Mouse (Mus musculus): ENCODE data around the gene Ssbp3.

Gene Ssbp3

GRCm38 (mm10) chr4:106934931-106935582 lies 24.6 kb downstream of the Ssbp3 start:
- DNase-seq (ENCODE audit: low read depth): no peak

GRCm38 (mm10) chr4:106935583-106935935 lies 25.1 kb downstream of the Ssbp3 start:
- DNase-seq (ENCODE audit: low read depth): no peak

GRCm38 (mm10) chr4:106936041-106936440 lies 25.5 kb downstream of the Ssbp3 start:
- no peak for DNase-seq (ENCODE audit: low read depth)

DNA sequence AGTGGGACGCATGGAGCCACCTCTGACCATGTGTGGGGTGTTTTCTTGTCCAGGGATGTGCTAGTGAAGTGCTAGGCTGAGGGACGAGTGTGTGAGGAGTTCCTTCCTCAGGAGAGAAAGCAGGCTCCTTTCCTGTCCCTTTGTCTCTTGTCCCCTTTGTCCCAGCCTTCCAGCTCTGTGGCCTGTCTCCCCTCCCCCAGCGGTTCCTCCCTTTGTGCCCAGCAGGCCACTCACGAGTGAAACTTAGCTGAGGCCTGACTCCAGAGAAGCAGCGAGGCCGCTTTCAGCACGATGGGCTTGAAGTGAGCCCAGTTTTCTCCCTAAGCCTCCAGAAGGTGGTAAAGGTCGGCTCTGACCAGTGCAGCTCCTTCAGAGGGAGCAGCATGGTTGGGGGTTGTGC lies 26.2 kb downstream of the Ssbp3 start:
- DNase-seq (ENCODE audit: low read depth): no peak

DNA sequence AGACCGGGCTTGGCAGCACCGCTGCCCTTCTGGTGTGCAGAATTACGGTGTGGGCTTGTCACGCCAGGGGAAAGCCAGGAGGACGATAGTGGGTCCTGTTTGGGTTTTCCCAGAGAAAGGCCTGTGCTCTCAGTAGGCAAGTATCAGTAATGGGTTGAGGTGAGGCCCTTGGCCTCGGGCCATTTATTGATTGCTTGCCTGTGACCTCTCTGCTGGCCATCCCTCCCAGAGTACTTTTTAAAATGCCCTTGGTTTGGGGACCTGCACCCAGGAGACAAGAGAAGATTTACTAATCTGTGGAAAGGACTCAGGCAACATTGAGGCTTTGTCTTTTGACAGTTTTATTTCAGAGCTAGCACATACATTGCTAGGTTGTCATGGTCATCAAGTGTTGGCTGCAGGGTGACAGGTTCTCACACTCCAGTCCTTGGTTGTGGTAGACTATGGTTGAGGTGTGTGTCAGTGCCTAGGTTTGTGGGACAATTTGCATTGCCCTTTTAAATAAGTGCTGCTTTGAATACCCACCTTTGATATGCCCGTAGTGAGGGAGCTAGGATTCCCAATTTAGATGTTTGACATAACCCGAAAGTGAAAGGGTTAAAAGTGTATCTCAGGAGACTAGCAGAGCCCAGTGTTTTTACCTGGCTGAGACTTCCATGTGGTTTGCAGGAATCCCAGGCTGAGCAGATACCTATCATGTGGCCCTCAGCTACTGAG lies 28.2 kb downstream of the Ssbp3 start:
- no peak for DNase-seq (ENCODE audit: low read depth)

DNA sequence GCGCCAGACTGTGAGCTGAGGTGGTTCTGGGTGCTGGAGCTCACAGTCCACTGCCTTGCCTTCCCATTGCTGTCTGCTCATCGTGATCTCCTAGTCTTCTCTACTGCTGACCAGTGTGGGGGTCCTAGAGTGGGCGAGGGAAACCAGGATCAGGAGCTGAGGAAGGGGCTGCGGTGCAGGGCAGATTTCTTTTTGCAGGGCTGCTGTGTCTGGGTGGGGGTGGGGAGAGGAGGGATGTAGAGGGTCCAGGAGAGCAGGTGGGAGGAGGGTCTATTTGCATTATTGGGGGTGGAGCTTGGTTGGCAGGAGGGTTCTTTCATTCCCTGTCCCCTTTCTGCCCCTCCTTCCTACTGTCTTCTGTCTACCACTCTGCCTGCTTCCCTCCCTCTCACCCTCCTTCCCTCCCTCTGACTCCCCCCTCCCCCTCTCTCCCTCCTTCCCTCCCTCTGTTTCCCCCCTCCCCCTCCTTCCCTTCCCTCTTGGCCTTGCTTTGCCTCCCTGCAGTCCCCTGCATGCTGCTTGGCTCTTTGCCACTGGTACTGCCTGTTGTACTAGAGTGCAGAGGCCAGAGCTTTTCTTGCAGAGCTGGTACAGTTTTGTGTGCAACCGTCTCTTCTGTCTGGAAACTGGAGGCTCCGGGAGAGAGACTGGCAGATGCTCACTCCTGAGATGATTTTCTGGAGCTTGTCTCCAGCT lies 28.9 kb downstream of the Ssbp3 start:
- DNase-seq (ENCODE audit: low read depth): no peak

DNA sequence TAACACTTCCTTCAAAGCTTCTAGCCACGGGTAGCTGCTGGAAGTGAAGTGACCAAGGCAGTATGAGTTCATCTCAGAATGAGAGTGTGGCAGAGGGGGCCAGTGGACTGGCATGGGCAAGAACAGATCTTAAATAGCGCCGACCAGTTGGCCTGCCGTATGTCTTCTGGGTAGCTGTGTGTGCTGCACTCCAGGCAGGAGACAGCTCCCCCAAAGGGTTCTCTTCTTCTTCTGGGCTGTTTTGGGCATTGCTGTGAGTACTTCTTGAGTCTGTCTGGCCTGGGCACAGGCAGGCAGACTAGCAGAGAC lies 29.4 kb downstream of the Ssbp3 start:
- DNase-seq (ENCODE audit: low read depth): no peak

DNA sequence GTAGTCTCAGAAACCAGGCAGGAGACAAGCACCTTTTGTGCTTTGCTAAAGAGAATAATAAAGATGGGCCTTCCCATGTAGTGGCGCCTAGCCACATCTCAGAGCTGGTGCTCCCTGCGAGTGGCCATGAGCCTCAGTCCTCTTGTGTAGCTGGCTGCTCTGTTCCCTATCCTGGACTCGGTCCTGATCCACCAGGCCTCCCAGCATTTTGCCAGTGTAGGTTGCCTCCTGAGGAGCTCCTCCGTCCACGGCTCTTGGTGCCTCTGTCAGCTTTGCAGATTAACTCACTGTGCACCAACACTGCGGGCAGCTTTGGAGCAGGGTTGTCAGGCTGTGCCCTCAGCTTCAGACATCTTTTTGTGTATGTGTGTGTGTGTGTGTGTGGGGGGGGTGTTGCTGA lies 30.4 kb downstream of the Ssbp3 start:
- no peak for DNase-seq (ENCODE audit: low read depth)

DNA sequence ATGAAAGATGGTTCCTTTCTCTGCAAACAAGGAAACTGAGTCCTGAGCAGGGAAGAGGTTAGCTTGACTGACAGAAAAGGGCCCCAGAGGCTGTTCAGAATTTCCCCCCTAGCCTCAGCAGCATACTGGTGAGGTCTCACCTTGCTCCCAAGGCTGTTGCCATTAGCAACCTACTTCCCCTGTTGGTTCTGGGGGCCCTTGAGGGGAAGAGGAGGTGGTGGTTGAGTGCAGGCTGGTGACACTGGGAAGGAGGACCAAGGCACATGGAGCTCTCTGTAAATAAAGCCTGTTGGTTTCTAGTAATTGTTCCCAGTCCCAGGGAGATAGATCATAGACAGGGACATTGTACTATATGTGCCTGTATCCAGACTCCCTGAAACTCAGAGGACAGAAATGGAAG lies 31.0 kb downstream of the Ssbp3 start:
- DNase-seq (ENCODE audit: low read depth): no peak

GRCm38 (mm10) chr4:106942491-106942890 lies 32.0 kb downstream of the Ssbp3 start:
- no peak for DNase-seq (ENCODE audit: low read depth)

DNA sequence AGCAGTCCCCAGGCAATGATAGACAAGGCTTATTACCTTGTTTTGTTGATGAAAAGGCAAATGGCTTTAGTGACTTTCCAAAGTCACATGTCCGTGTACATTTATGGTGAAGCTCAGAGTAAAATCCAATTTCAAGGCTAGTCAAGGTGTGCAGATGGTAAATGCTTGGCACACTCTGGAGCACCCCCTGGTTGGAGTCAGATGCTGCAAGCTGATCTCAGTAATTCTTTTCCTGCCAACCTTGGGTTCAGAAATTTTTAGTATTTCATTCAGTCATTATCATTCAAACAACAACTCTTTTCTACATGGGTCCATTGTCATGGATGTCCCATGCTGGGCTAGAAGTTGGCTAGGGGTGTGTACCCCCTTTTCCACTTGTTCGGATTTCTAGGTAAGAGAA lies 33.1 kb downstream of the Ssbp3 start:
- no peak for DNase-seq (ENCODE audit: low read depth)

DNA sequence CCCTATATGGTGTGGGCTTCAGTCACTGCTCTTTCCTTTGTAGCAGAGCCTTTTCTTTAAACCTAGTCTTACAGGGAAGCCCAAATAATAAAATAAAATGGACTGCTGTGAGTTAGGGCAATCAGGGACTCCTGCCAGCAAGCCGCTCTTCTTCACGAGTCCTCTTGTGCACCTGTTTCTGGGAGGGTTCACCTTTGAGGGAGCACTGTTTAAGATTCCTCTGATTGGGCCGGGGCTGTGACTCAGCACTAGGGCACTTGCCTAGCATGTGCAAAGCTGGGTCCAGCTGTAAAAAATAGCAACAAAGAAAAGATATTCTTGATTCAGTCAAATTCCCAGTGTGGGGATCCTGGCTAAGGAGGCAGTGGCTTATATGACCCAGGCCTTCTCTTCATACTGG lies 34.4 kb downstream of the Ssbp3 start:
- no peak for DNase-seq (ENCODE audit: low read depth)

DNA sequence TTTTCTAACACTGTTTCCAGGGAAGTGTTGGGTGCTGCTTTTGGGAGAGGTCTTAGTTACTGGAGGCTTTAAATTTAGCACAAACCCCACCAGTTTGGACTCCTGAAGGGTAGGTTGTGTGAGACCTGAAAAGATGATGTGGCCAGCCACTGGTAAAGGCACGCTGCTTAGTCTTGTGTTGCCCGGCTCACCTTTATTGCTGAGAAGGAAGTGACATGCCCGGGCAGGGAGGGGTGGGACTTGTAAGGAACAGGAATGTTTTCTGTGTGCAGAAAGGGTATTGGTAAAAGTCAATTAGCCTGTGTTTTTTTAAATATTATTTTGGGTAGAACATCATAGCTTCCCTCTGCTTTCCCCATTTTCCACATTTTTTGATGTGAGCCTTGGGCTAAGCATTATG lies 37.2 kb downstream of the Ssbp3 start:
- no peak for DNase-seq (ENCODE audit: low read depth)

DNA sequence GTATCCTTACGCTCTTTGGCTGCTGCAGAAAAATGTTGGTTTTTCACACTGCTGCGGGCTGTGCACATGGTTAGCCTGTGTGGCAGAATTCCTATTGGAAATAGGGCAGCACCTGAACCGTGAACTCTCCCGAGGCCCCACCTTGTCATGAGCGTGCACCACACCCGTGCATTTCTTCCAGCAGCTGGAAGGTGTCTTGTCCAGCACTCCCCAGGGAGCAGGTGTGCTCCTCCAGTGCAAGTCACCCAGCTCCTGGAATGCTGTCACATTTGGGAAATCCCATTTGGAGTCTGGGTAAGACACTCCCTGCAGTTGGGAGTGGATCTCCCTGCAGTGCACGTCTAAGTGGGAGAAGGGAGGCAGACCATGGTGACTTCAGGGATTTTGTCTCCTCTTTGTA lies 38.0 kb downstream of the Ssbp3 start:
- no peak for DNase-seq (ENCODE audit: low read depth)

DNA sequence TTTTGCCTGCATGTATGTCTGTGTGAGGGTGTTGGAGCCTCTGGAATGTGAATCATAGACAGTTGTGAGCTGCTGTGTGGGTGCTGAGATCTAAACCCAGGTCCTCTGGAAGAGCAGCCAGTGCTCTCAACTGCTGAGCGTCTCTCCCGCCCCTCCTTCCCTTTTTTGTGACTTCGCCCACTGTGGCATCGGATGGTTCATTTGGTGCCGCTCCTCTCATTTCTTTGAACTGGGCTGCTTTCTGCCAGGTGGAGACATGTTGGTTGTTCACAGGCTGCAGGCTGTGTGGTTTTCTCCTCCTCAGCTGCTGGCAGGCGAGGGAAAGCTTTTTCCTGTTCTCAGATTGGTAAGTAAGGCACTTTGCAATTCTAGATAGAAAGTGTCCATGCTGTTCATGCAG lies 38.7 kb downstream of the Ssbp3 start:
- no peak for DNase-seq (ENCODE audit: low read depth)

DNA sequence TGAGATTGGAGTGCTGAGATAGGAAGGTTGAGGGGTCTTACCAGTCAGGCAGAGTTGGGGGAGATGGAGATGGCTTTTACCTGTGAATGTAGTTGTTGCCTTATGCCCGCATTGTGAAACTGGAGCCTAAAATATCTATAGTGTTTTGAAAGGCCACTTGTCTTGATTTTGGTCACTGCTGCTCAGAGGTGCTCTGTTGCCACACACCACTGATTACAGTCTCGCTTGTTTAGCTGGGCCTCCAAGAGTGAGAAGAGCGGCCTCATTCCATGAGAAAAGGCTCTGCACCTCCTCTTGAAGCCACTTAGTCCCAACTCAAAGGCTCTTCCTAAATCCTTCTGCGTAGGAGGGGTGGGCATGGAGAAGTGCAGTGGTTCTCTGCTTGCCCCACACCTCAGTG lies 40.3 kb downstream of the Ssbp3 start:
- DNase-seq (ENCODE audit: low read depth): no peak

DNA sequence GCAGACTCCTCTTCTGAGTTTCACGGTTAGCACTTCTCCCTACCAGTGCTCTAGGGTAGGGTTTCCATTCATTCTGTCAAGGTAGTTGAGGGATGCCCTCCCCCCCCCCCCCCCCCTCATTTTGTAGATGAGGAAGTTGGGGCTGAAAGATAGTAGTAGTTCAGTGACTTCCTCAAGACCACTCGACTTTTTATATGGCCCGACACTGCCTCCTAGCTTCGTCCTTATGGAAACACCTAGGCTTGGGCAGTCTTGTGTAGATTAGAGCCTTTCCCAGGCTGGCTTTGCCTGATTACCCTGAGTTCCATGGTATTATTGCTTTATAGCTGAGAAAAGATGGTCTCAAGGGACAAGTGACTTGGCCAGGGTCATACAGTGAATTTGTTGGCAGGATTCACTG lies 41.0 kb downstream of the Ssbp3 start:
- DNase-seq (ENCODE audit: low read depth): no peak

GRCm38 (mm10) chr4:106953221-106953620 lies 42.7 kb downstream of the Ssbp3 start:
- DNase-seq (ENCODE audit: low read depth): no peak

GRCm38 (mm10) chr4:106953760-106954159 lies 43.3 kb downstream of the Ssbp3 start:
- DNase-seq (ENCODE audit: low read depth): no peak

GRCm38 (mm10) chr4:106955729-106956712 lies 45.5 kb downstream of the Ssbp3 start:
- DNase-seq (ENCODE audit: low read depth): no peak

DNA sequence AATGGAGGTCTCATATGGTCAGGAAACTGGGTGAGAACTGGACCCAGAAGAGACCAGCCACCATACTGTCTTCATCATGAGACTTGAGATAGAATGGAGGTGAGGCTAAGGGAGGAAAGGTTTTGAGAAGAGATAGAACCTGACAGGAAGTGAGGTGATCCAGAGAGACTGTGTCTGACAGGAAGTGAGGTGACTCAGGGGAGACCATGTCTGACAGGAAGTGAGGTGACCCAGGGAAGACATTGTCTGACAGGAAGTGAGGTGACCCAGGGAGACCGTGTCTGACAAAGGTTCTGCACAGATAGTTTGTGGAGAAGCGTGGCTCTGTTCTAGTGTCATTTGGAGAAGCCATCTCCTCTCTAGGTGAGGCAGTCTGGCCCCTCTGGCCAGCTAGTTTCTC lies 47.6 kb downstream of the Ssbp3 start:
- DNase-seq (ENCODE audit: low read depth): no peak

DNA sequence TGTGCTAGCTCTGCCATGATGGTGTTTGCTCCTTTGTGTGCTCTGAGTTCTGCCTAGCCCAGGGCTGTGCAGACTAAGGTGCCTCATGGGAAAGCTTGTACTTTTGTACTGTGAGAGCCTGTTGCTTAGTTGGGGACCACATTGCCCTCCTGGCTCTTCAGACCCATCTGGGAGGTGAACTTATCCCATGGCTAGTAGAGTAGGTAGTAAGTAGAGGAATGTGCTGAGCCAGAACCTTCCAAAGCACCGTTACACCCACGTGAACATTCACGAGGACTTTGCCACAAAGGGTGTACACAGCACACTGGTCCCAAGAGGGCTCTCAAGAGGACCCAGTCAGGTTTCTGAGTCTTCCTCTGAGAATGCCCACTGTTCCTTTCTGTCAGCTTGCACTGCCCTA lies 48.1 kb downstream of the Ssbp3 start:
- no peak for DNase-seq (ENCODE audit: low read depth)

Measured in fibroblast of lung, adult 2 months (primary cell).